Mouse (Mus musculus): ENCODE measurements around the gene Slc22a12. TPM values are rescaled to one million over a fixed set of nuclear protein-coding genes. Genes with fewer than 3 reads are reported as not detected.

The Slc22a12 gene
- total RNA-seq (2021), result not detected
- long read RNA-seq, experiment 1, result 0 reads
- long read RNA-seq, experiment 2, result 0 reads

- no peak for DNase-seq
- intact Hi-C loops (cut with DNase I), result no loop called here
These were observed at the start of gene Slc22a12 for GRCm38 (mm10) chr19:6542367-6543034. Gene Slc22a12 (minus strand): TSS chr19:6543032.

GRCm38 (mm10) chr19:6572001-6572400, 29.2 kb upstream of the Slc22a12 start:
- intact Hi-C loops (cut with DNase I), result no loop called here
- no peak for DNase-seq

- intact Hi-C loops (cut with DNase I), result no loop called here
These were observed 28.6 kb upstream of the Slc22a12 start for GRCm38 (mm10) chr19:6571476-6571875.

GRCm38 (mm10) chr19:6569561-6569960, 26.7 kb upstream of the Slc22a12 start:
- intact Hi-C loops (cut with DNase I), result no loop called here
- no peak for DNase-seq

More at GRCm38 (mm10) chr19:6571476-6571875, 28.6 kb upstream of the Slc22a12 start:
- no peak for DNase-seq

- intact Hi-C loops (cut with DNase I), result no loop called here
- DNase-seq, result no peak
These were observed 26.2 kb upstream of the Slc22a12 start for GRCm38 (mm10) chr19:6569021-6569420.

GRCm38 (mm10) chr19:6566450-6566849, 23.6 kb upstream of the Slc22a12 start:
- intact Hi-C loops (cut with DNase I), result no loop called here

GRCm38 (mm10) chr19:6565136-6565535, 22.3 kb upstream of the Slc22a12 start:
- intact Hi-C loops (cut with DNase I), result no loop called here
- DNase-seq, result no peak

More at GRCm38 (mm10) chr19:6566450-6566849, 23.6 kb upstream of the Slc22a12 start:
- DNase-seq, result no peak

GRCm38 (mm10) chr19:6560246-6560815, 17.5 kb upstream of the Slc22a12 start:
- intact Hi-C loops (cut with DNase I), result no loop called here
- DNase-seq, result no peak

GRCm38 (mm10) chr19:6559576-6559975, 16.7 kb upstream of the Slc22a12 start:
- intact Hi-C loops (cut with DNase I), result no loop called here
- no peak for DNase-seq

- DNase-seq, result no peak
- intact Hi-C loops (cut with DNase I), result no loop called here
These were observed 11.2 kb upstream of the Slc22a12 start for GRCm38 (mm10) chr19:6553819-6554582.

GRCm38 (mm10) chr19:6553174-6553573, 10.3 kb upstream of the Slc22a12 start:
- intact Hi-C loops (cut with DNase I), result no loop called here
- DNase-seq, result no peak

- intact Hi-C loops (cut with DNase I), result no loop called here
- DNase-seq, result peak in 1 of 2 experiments; percentile 24
These were observed 9.6 kb upstream of the Slc22a12 start for GRCm38 (mm10) chr19:6552302-6553028.

GRCm38 (mm10) chr19:6551215-6551614, 8.4 kb upstream of the Slc22a12 start:
- intact Hi-C loops (cut with DNase I), result no loop called here
- no peak for DNase-seq

- intact Hi-C loops (cut with DNase I), result no loop called here
- DNase-seq, result no peak
These were observed 6.7 kb upstream of the Slc22a12 start for GRCm38 (mm10) chr19:6549566-6549965.

- intact Hi-C loops (cut with DNase I), result no loop called here
- no peak for DNase-seq
These were observed 5.9 kb upstream of the Slc22a12 start for GRCm38 (mm10) chr19:6548431-6549410.

- no peak for DNase-seq
- intact Hi-C loops (cut with DNase I), result no loop called here
These were observed 5.0 kb upstream of the Slc22a12 start for GRCm38 (mm10) chr19:6547801-6548200.

- intact Hi-C loops (cut with DNase I), result no loop called here
- DNase-seq, result no peak
These were observed 3.3 kb upstream of the Slc22a12 start for GRCm38 (mm10) chr19:6546096-6546495.

- intact Hi-C loops (cut with DNase I), result no loop called here
These were observed 2.6 kb upstream of the Slc22a12 start for GRCm38 (mm10) chr19:6545481-6545880.

GRCm38 (mm10) chr19:6544712-6545111, 1.9 kb upstream of the Slc22a12 start:
- intact Hi-C loops (cut with DNase I), result no loop called here
- no peak for DNase-seq

More at GRCm38 (mm10) chr19:6545481-6545880, 2.6 kb upstream of the Slc22a12 start:
- no peak for DNase-seq

- intact Hi-C loops (cut with DNase I), result no loop called here
- no peak for DNase-seq
These were observed 686 bp upstream of the Slc22a12 start for GRCm38 (mm10) chr19:6543518-6543917.

All from gastrocnemius, postnatal 36 days (tissue).